Mouse (Mus musculus): Measurements from ENCODE around the gene Safb2. TPM values are rescaled to one million over a fixed set of nuclear protein-coding genes. Genes with fewer than 3 reads are reported as not detected.
"Not testable (repeated sequence)": the region's sequence is repeated elsewhere in the genome, so short reads cannot be mapped to it uniquely, and the experiment has no call there.

Gene Safb2
- polyA plus RNA-seq, 1 experiment from 2014 or later, result 28.8 TPM

GRCm38 (mm10) chr17:56615136-56615784, 30.9 kb upstream of the Safb2 start:
- Histone ChIP-seq H3K4me1 (replicated peaks; ENCODE audit: control insufficient read depth, insufficient read depth) (peaks cover 1% of the 10 kb centered on the region; the same call in 1 of the 2 replicates), H3K4me2 (replicated peaks; ENCODE audit: low read depth) (peak overlapping the region; percentile 77), H3K9ac (ENCODE audit: low read length) (peak overlapping the region; percentile 85), H3K36me3 (ENCODE audit: control insufficient read depth, insufficient read depth, low read length) (peaks cover 26% of the 10 kb centered on the region), H3K4me3 (ENCODE audit: low read depth, low read length) (no peak overlapping the region), H3K27me3 (ENCODE audit: control insufficient read depth, insufficient read depth, low read length) (no peaks in the 10 kb centered on the region), H3K9me3 (ENCODE audit: control insufficient read depth, low read length) (no peaks in the 10 kb centered on the region), H3K27ac (replicated peaks) (no peak overlapping the region)
- DNase-seq (ENCODE audit: low spot score) (peak; percentile 62), ATAC-seq (ENCODE audit: low FRiP score, low TSS enrichment) (peak; percentile 15; the same call in 1 of the 2 replicates)
- no peak for TF ChIP-seq EP300 (optimal IDR thresholded peaks at IDR 0.05)
- no peak for TF ChIP-seq CTCF (IDR thresholded peaks at IDR 0.05; ENCODE audit: low read depth)
- 61% methylated on average over 11 of the region's 11 CpGs for WGBS

GRCm38 (mm10) chr17:56614391-56615135, 30.2 kb upstream of the Safb2 start:
- DNase-seq (ENCODE audit: low spot score) (peak; percentile 39), ATAC-seq (ENCODE audit: low FRiP score, low TSS enrichment) (no peak)
- Histone ChIP-seq H3K27me3 (ENCODE audit: control insufficient read depth, insufficient read depth, low read length) (no peaks in the 10 kb centered on the region), H3K4me1 (replicated peaks; ENCODE audit: control insufficient read depth, insufficient read depth) (peaks cover 4% of the 10 kb centered on the region; the same call in 1 of the 2 replicates), H3K27ac (replicated peaks) (peak overlapping the region; percentile 96; the same call in 1 of the 2 replicates), H3K36me3 (ENCODE audit: control insufficient read depth, insufficient read depth, low read length) (peaks cover 20% of the 10 kb centered on the region), H3K9ac (ENCODE audit: low read length) (peak overlapping the region; percentile 85), H3K4me2 (replicated peaks; ENCODE audit: low read depth) (peak overlapping the region; percentile 77), H3K4me3 (ENCODE audit: low read depth, low read length) (peak overlapping the region; percentile 81), H3K9me3 (ENCODE audit: control insufficient read depth, low read length) (no peaks in the 10 kb centered on the region)
- 18% methylated on average over 14 of the region's 14 CpGs for WGBS
- no peak for TF ChIP-seq CTCF (IDR thresholded peaks at IDR 0.05; ENCODE audit: low read depth)
- TF ChIP-seq EP300 (optimal IDR thresholded peaks at IDR 0.05), result no peak

GRCm38 (mm10) chr17:56613893-56614292, 29.5 kb upstream of the Safb2 start:
- H3K27me3 ChIP-seq (ENCODE audit: control insufficient read depth, insufficient read depth, low read length); H3K4me1 ChIP-seq (replicated peaks; ENCODE audit: control insufficient read depth, insufficient read depth); ATAC-seq (ENCODE audit: low FRiP score, low TSS enrichment); H3K9me3 ChIP-seq (ENCODE audit: control insufficient read depth, low read length): not testable (repeated sequence)
- peak overlapping the region; percentile 96 for H3K27ac ChIP-seq (replicated peaks)
- DNase-seq (ENCODE audit: low spot score), result peak; percentile 49
- 0% methylated on average over 26 of the region's 26 CpGs for WGBS
- peak overlapping the region; percentile 77 for H3K4me2 ChIP-seq (replicated peaks; ENCODE audit: low read depth)
- peak overlapping the region; percentile 85 for H3K9ac ChIP-seq (ENCODE audit: low read length)
- H3K36me3 ChIP-seq (ENCODE audit: control insufficient read depth, insufficient read depth, low read length), result peaks cover 17% of the 10 kb centered on the region
- peak overlapping the region; percentile 81 for H3K4me3 ChIP-seq (ENCODE audit: low read depth, low read length)

DNA sequence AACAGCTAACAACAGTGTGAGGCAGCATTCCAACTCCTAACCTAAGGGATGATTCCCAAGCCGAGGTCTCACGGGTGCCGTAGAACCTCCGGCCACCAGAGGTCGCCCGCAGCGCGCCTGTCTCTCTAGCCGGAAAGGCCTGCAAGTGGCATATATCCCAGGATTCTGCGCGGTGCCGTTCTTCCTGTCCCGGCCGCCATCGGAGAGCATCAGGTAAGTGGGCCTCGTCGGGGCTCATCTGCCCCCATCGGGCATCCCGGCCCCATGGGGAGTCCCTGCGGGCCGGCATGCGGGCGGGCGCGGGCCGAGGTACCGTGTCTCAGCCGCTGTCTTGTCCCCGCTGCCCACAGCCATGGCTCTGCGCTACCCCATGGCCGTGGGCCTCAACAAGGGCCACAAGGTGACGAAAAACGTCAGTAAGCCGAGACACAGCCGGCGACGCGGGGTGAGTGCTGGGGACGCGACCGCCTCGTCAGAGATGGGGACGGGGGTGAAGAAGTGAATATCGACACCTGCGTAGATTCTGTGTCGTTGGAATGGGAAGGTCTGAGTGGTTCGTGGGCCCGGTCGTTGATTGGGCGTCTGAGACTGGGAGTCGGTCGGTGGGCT, 29.0 kb upstream of the Safb2 start, which contains the start of gene Rpl36:
TSS of gene Rpl36 (plus strand) at position 181 of the 609 bp plus-strand sequence.
- peak within 1 kb of the TSS; percentile 81 for H3K4me3 ChIP-seq (ENCODE audit: low read depth, low read length)
- WGBS, result under 1% methylated on average over 52 of the region's 52 CpGs
- ATAC-seq (ENCODE audit: low FRiP score, low TSS enrichment), result peak; percentile 55

DNA sequence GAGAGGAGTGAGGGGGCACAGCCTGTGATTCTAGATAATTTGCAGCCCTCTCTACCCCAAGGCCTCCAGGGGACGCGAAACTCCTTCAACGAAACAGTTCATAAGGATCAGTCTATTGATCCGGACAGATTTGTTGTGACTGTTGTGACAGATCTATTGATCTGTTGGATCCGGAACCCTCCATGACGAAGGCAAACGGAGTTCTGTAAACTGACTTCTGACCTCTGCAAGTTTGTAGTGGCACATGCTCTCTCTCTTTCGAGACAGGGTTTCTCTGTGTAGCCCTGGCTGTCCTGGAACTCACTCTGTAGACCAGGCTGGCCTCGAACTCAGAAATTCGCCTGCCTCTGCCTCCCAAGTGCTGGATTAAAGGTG, 28.2 kb upstream of the Safb2 start:
- H3K9me3 ChIP-seq (ENCODE audit: control insufficient read depth, low read length); H3K4me2 ChIP-seq (replicated peaks; ENCODE audit: low read depth); H3K27me3 ChIP-seq (ENCODE audit: control insufficient read depth, insufficient read depth, low read length); H3K36me3 ChIP-seq (ENCODE audit: control insufficient read depth, insufficient read depth, low read length); DNase-seq (ENCODE audit: low spot score); H3K27ac ChIP-seq (replicated peaks); H3K4me3 ChIP-seq (ENCODE audit: low read depth, low read length); H3K9ac ChIP-seq (ENCODE audit: low read length); ATAC-seq (ENCODE audit: low FRiP score, low TSS enrichment); H3K4me1 ChIP-seq (replicated peaks; ENCODE audit: control insufficient read depth, insufficient read depth): not testable (repeated sequence)
- 71% methylated on average over 10 of the region's 10 CpGs for WGBS

More for the DNA sequence above, 29.0 kb upstream of the Safb2 start, which contains the start of gene Rpl36:
- Histone ChIP-seq H3K9me3 (ENCODE audit: control insufficient read depth, low read length) (no peaks in the 10 kb centered on the region), H3K4me2 (replicated peaks; ENCODE audit: low read depth) (peak within 1 kb of the TSS; percentile 77), H3K9ac (ENCODE audit: low read length) (peak within 1 kb of the TSS; percentile 85), H3K27ac (replicated peaks) (peak within 1 kb of the TSS; percentile 96), H3K36me3 (ENCODE audit: control insufficient read depth, insufficient read depth, low read length) (peaks cover 16% of the 10 kb centered on the region), H3K27me3 (ENCODE audit: control insufficient read depth, insufficient read depth, low read length) (no peaks in the 10 kb centered on the region), H3K4me1 (replicated peaks; ENCODE audit: control insufficient read depth, insufficient read depth) (peaks cover 4% of the 10 kb centered on the region; the same call in 1 of the 2 replicates)
- DNase-seq (ENCODE audit: low spot score), result peak; percentile 95
- TF ChIP-seq EP300 (optimal IDR thresholded peaks at IDR 0.05) (peak; percentile 37), CTCF (IDR thresholded peaks at IDR 0.05; ENCODE audit: low read depth) (peak; percentile 99)

All from stomach, postnatal 0 days (tissue).